Mouse (Mus musculus): ENCODE data around the gene Spock1.
"Not testable (repeated sequence)": the region's sequence is repeated elsewhere in the genome, so short reads cannot be mapped to it uniquely, and the experiment has no call there.

The Spock1 gene

GRCm38 (mm10) chr13:57488926-57489325, 419.2 kb downstream of the Spock1 start:
- in situ Hi-C loops (cut with MboI; ENCODE audit: low pct_unique_long_range_greater_than_20kb in 1 of 2, low sequenced_read_pairs in 2 of 2, unreplicated experiment in 1 of 2), result no loop called here

- in situ Hi-C loops (cut with MboI; ENCODE audit: low pct_unique_long_range_greater_than_20kb in 1 of 2, low sequenced_read_pairs in 2 of 2, unreplicated experiment in 1 of 2), result no loop called here
Measured at GRCm38 (mm10) chr13:57484426-57485168, 423.5 kb downstream of the Spock1 start.

- in situ Hi-C loops (cut with MboI; ENCODE audit: low pct_unique_long_range_greater_than_20kb in 1 of 2, low sequenced_read_pairs in 2 of 2, unreplicated experiment in 1 of 2), result no loop called here
Measured at GRCm38 (mm10) chr13:57476700-57477099, 431.4 kb downstream of the Spock1 start.

- in situ Hi-C loops (cut with MboI; ENCODE audit: low pct_unique_long_range_greater_than_20kb in 1 of 2, low sequenced_read_pairs in 2 of 2, unreplicated experiment in 1 of 2), result no loop called here
Measured at GRCm38 (mm10) chr13:57474068-57474467, 434.1 kb downstream of the Spock1 start.

GRCm38 (mm10) chr13:57470922-57471321, 437.2 kb downstream of the Spock1 start:
- in situ Hi-C loops (cut with MboI; ENCODE audit: low pct_unique_long_range_greater_than_20kb in 1 of 2, low sequenced_read_pairs in 2 of 2, unreplicated experiment in 1 of 2), result not testable (repeated sequence)

GRCm38 (mm10) chr13:57459978-57460377, 448.2 kb downstream of the Spock1 start:
- in situ Hi-C loops (cut with MboI; ENCODE audit: low pct_unique_long_range_greater_than_20kb in 1 of 2, low sequenced_read_pairs in 2 of 2, unreplicated experiment in 1 of 2), result no loop called here

- in situ Hi-C loops (cut with MboI; ENCODE audit: low pct_unique_long_range_greater_than_20kb in 1 of 2, low sequenced_read_pairs in 2 of 2, unreplicated experiment in 1 of 2), result no loop called here
Measured at GRCm38 (mm10) chr13:57450189-57450821, 457.8 kb downstream of the Spock1 start.

- in situ Hi-C loops (cut with MboI; ENCODE audit: low pct_unique_long_range_greater_than_20kb in 1 of 2, low sequenced_read_pairs in 2 of 2, unreplicated experiment in 1 of 2), result no loop called here
Measured at GRCm38 (mm10) chr13:57448906-57449305, 459.2 kb downstream of the Spock1 start.

- in situ Hi-C loops (cut with MboI; ENCODE audit: low pct_unique_long_range_greater_than_20kb in 1 of 2, low sequenced_read_pairs in 2 of 2, unreplicated experiment in 1 of 2), result no loop called here
Measured at GRCm38 (mm10) chr13:57444977-57445376, 463.2 kb downstream of the Spock1 start.

- in situ Hi-C loops (cut with MboI; ENCODE audit: low pct_unique_long_range_greater_than_20kb in 1 of 2, low sequenced_read_pairs in 2 of 2, unreplicated experiment in 1 of 2), result no loop called here
Measured at GRCm38 (mm10) chr13:57440111-57440510, 468.0 kb downstream of the Spock1 start.

- in situ Hi-C loops (cut with MboI; ENCODE audit: low pct_unique_long_range_greater_than_20kb in 1 of 2, low sequenced_read_pairs in 2 of 2, unreplicated experiment in 1 of 2), result no loop called here
Measured at GRCm38 (mm10) chr13:57435726-57436220, 472.4 kb downstream of the Spock1 start.

- in situ Hi-C loops (cut with MboI; ENCODE audit: low pct_unique_long_range_greater_than_20kb in 1 of 2, low sequenced_read_pairs in 2 of 2, unreplicated experiment in 1 of 2), result no loop called here
Measured at GRCm38 (mm10) chr13:57433848-57434247, 474.3 kb downstream of the Spock1 start.

- in situ Hi-C loops (cut with MboI; ENCODE audit: low pct_unique_long_range_greater_than_20kb in 1 of 2, low sequenced_read_pairs in 2 of 2, unreplicated experiment in 1 of 2), result no loop called here
Measured at GRCm38 (mm10) chr13:57431815-57432214, 476.3 kb downstream of the Spock1 start.

GRCm38 (mm10) chr13:57428840-57429239, 479.3 kb downstream of the Spock1 start:
- in situ Hi-C loops (cut with MboI; ENCODE audit: low pct_unique_long_range_greater_than_20kb in 1 of 2, low sequenced_read_pairs in 2 of 2, unreplicated experiment in 1 of 2), result no loop called here

- in situ Hi-C loops (cut with MboI; ENCODE audit: low pct_unique_long_range_greater_than_20kb in 1 of 2, low sequenced_read_pairs in 2 of 2, unreplicated experiment in 1 of 2), result loop anchor here in 1 of 2 experiments (10.0 kb wide), 1 partner anchor 134 kb away; no protein-coding TSS in a partner anchor
Measured at GRCm38 (mm10) chr13:57418781-57419180, 489.4 kb downstream of the Spock1 start.

GRCm38 (mm10) chr13:57414716-57415115, 493.4 kb downstream of the Spock1 start:
- in situ Hi-C loops (cut with MboI; ENCODE audit: low pct_unique_long_range_greater_than_20kb in 1 of 2, low sequenced_read_pairs in 2 of 2, unreplicated experiment in 1 of 2), result loop anchor here (5.0 to 10.0 kb wide), 2 partner anchors 130 to 132 kb away; no protein-coding TSS in a partner anchor

GRCm38 (mm10) chr13:57407666-57408065, 500.5 kb downstream of the Spock1 start:
- in situ Hi-C loops (cut with MboI; ENCODE audit: low pct_unique_long_range_greater_than_20kb in 1 of 2, low sequenced_read_pairs in 2 of 2, unreplicated experiment in 1 of 2), result no loop called here

GRCm38 (mm10) chr13:57402386-57402785, 505.7 kb downstream of the Spock1 start:
- in situ Hi-C loops (cut with MboI; ENCODE audit: low pct_unique_long_range_greater_than_20kb in 1 of 2, low sequenced_read_pairs in 2 of 2, unreplicated experiment in 1 of 2), result no loop called here

- in situ Hi-C loops (cut with MboI; ENCODE audit: low pct_unique_long_range_greater_than_20kb in 1 of 2, low sequenced_read_pairs in 2 of 2, unreplicated experiment in 1 of 2), result no loop called here
Measured at GRCm38 (mm10) chr13:57372141-57372700, 535.9 kb downstream of the Spock1 start.
